Mouse (Mus musculus): ENCODE measurements around the gene Ear10. TPM values are rescaled to one million over a fixed set of nuclear protein-coding genes. Genes with fewer than 3 reads are reported as not detected.
"Not testable (repeated sequence)": the region's sequence is repeated elsewhere in the genome, so short reads cannot be mapped to it uniquely, and the experiment has no call there.

Ear10 gene
- total RNA-seq (2021) = not detected
- long read RNA-seq, experiment 1 = 0 reads
- long read RNA-seq, experiment 2 = 0 reads

DNA sequence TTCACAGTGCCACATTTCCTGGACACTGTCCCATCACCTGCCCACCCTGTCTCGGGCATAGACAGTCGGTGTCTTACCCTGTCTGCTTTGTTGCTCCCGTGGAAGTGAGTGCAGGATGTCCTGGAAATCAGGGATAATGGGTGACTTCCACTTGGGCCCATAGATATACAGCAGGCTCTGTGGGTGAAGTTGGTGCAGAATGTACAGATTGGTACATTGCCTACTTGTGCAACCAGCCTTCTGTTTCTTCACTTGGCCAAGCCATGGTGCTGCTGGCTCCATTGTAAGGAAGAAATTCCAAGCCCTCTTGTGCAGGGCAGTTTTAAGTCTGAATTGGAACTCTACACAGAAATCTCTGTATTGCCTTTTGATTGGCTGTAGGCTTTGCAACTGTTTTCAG is at the start of gene Ear10:
Gene Ear10 (minus strand): TSS at position 101 of the 400 bp plus-strand sequence.
- not testable (repeated sequence) for DNase-seq

DNA sequence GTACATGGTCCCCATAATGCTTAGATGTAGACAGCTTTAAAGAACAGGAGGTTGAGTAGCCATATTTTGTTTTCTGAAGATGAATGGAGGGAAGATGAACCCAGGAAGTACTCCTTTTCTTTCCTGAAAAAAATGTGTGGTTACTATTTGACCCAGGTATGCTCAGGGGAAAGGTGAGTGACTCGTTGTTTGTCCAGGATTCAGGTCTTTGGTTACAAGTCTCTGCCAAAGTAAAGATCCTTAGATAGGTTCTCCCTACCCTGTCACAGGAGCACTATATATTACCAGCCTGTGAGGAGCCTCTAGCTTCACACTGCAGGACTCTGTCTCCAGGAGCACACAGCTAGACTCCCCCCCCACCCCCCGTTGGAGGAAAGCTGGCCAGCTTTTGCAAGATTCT is 33.4 kb upstream of the Ear10 start, which contains the start of gene Ang5:
Gene Ang5 (plus strand): TSS at position 301 of the 400 bp plus-strand sequence.
- DNase-seq = not testable (repeated sequence)

DNA sequence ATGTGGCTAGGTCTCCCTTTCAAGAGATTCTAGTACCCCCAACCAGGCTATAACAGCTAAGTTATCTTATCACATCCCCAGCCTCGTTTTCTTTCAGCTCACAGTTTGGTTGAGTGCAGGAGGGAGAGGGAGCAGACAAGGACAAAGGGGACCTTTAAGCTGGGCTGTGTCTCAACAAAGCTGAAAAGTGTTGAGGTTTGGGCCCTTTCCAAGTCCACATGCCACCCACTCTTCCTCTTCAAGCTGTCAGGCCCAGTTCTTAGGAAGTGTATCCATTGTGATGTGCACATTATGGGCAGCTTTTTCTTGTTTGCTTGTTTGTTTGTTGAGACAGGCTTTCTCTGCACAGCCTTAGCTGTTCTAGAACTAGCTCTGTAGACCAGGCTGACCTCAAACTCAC is 31.7 kb upstream of the Ear10 start:
- DNase-seq = not testable (repeated sequence)

DNA sequence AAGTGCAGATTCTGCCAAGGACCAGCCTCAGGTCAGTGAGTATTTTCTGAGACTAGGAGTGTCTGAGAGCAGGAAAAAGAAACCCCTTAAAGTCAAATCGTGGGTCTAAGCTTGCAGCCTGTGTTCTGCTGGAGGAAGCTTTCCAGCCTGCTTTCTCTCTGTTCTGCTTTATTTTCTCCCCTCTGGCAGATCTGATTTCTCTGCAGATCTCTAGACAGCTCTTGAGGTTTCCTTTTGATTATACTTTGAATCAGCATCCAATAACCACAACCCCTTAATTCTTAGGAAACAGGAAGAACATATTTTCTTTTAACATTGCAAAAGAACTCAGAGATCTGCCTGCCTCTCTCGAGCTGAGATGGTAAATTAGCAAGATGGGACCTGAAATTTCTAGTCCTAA is 30.0 kb upstream of the Ear10 start:
- DNase-seq = not testable (repeated sequence)

DNA sequence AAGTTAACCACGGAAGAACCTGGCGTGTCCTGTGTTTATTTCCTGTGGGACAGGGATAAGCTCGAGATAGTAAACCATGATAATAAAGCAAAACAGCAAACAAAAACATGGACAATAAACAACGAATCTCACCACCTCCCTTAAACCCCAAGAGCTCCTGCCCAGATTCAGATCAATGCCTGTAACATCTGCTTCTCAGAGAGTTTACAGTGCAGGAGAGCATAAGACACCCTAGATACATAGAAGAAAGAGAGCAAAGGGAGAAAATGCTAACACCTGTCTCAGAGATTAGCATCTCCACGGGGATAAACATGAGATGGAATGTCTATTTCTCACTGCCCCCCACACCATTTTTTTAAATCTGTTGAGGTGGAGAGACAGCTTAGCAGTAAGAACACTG is 10.0 kb upstream of the Ear10 start:
- DNase-seq = not testable (repeated sequence)

DNA sequence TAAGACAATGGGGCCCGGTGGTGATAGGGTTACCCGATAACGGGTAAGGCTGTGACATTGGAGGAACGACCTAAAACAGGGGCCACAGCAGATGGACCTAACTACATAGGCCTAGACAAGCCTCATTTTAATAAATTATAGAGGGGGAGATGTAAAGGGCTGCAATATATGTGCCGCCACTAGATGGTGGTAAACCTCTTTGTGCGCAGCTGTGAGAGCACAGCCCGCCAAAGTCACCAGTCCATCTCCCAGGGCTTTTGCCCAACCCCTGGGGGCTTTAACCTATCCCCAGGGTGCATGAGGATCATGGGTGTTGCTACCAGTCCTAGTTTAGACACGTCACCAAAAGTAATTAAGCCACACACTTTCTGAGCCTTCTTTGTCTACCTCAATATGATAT is 9.6 kb upstream of the Ear10 start:
- DNase-seq = peak; percentile 10 to 51

DNA sequence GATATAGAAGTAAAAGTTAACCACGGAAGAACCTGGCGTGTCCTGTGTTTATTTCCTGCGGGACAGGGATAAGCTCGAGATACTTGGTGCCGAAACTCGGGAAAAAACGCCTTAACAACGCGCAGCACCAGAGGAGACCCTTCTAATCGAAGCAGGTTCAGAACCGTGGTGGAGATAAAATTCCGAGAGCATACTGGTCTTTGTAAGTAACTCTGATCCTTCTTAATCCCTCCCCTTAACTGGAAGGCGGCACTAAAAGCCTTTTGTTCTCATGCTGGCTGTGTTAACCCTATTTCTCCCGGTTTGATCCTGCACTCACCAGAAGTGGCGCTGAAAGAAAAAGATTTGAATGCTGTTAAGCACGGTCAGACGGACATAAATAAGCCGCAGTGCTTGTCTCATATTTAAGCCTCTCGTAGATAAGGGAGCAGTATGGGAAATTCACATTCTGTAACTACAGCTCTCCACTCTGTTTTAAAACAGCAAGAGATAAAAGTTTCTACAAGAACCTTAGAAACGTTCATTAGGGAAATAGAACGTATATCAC is 2.1 kb upstream of the Ear10 start:
- not testable (repeated sequence) for DNase-seq

DNA sequence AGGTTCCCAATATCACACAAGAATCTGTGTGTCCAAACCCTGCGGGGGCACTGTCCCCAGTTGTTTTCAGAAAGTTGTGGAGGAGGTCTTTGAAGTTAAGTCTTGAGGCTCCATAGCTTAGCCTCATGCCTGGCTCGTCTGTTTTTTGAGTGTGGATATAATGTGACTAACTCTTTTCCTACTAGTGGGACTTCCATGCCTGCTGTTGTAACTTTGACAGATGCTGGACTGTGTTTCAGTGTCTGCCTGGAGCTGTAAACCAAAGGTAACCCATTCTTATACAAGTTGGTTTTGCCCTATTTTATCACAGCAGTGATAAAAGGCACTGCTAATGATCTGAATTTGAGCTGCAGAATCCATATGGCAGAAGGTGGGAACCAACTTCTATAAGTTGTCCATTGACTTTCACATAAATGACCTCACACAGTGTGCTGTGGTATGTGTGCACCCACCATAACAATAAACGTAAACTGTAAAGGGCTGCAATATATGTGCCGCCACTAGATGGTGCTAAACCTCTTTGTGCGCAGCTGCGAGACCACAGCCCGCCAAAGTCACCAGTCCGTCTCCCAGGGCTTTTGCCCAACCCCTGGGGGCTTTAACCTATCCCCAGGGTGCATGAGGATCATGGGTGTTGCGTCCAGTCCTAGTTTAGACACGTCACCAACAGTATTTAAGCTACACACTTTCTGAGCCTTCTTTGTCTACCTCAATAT is 1.5 kb upstream of the Ear10 start, which contains the start of gene Gm8113:
Gene Gm8113 (plus strand): TSS at position 703 of the 716 bp plus-strand sequence.
- DNase-seq = peak; percentile 44 to 74

DNA sequence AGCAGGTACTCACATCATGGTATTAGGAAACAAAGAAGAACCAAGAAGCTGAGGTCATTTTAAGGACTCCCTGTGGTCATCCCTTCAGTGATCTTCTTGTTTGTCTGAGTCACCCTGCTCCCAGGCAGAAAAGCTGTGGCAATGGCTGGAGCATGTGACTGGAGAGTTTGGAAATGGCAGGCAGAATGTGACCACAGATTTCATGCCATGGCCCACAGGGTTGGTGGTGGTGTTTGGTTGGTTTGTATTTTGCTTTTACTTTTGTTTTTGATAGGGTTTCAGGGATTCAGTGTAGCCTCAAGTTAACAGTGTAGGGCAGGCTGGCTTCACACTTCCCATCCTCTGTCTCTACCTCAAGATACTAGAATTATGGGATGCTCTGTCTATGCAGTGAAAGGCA is 5.1 kb downstream of the Ear10 start:
- DNase-seq = not testable (repeated sequence)

DNA sequence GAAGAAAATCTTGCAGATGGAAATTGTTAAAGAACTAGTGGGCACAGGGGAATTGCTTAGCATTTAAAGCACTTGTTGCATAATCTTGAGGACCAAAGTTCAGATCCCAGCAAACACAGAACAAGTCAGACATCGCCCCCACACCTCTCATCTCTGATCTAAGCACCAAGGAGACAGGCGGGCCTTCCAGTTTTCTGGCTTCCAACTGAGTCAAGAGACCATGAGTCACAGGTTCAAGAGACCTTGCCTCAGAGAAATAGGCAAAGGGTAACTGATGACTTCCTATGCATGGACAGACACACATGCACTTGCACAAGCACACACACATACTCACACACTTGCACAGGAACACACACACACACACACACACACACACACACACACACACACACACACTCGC is 24.8 kb downstream of the Ear10 start:
- DNase-seq = not testable (repeated sequence)

DNA sequence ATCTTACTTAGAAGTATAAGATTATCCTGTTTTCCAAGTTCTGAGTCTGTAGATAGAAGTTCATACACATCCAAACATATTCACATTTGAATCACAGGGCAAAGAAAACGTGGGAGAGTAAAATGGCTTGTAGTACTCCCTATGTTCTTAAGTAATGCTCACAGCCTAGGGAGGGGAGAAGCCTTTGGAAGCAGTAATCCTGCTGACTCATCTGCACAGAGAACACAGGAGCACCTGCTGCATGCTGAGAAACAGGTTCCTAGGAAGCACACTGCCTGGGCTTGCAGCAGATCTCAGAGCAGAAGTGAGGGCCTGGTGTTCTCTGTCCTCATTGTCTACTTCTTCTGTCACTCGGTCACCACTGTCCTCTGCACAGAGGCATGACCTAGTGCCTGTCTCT is 28.0 kb downstream of the Ear10 start:
- DNase-seq = not testable (repeated sequence)

DNA sequence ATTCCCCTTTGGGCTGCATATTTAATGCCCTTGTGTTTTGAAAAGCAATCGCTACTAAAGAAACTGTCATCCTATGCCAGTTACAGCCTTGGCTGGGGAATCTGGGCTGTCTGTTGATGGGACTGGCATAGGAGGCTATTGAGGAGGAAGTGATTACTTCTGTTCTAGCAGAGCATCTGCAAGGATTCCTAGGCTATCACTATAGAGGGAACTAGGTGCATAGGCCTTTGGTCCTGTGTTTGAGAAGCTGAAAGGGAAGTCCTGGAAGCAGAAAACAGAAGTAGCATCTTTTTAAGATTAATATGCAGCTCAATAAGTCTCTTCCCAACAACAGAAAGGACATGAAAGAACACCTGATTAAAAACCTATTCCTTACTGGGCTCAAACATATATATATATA is 32.1 kb downstream of the Ear10 start:
- DNase-seq = not testable (repeated sequence)

DNA sequence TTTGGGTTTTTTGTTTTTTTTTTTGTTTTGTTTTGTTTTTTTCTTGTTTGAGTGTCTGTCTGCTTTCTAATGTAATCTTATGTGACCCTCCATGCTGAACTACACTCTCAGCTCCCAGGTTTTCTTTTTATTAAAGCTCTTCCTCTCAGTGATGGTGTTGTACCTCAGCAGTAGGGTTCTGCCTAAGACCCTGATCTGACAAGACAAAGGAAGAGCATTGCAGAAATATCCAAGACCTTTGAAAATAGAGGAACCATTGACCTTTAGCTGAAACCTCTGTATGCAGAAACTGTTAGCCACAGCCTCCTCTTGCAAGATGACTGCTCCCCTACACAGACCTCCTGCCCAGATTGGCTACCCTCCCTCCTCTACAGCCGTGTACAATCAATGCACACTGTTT is 37.1 kb downstream of the Ear10 start:
- DNase-seq = not testable (repeated sequence)

DNA sequence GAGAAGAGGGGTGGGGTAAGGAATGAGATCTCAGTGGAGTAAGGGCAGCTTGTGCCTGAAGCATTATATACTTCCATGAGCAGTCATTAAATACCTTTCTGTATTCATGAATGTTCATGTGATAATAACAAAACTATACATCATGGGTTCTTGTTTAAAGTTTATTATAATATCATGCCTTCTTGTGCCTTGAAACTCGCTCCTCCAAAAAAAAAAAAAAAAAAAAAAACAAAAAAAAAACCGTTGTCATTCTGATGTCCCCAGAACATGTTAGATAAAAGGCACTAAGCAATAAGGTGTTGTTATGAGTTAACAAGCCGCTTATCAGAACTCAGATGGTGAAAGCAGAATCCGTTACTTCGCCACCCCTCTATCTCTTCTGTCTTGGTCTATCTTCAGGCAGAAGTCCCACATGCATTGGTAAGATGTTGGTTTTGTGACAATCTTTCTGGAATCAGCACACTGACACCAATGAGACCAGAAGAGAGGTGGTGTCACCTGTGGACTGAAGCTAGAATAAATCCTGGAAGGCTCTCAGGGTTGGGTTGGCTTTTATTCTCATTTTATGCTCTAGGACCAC is 43.3 kb downstream of the Ear10 start:
- not testable (repeated sequence) for DNase-seq

DNA sequence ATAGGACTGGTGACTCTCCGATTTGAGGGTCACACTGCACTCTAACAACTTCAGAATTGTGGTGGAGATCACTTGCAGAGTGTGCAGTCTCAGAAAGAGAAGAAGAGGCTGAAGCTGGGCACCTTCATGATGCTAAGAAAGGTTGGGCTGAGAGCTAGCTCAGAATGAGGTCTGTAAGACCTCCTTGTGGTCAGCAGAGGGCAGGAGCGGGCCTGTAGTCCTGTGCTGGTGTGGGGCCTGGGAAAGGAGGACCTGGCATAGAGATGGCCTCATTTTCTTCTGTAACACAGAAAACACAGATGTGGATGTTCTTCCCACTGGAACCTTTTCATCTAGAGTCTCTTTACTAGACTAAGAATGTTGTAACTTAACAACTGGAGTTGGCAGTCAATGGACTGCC is 45.6 kb downstream of the Ear10 start:
- not testable (repeated sequence) for DNase-seq

DNA sequence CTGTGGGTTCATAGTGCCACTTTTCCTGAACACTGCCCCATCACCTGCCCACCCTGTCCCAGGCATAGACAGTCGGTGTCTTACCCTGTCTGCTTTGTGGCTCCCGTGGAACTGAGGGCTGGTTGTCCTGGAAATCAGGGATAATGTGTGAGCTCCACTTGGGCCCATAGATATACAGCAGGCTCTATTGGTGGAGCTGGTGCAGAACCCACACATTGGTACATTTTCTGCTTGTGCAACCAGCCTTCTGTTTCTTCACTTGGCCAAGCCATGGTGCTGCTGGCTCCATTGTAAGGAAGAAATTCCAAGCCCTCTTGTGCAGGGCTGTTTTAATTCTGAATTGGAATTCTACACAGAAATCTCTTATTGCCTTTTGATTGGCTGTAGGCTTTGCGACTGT is 47.9 kb downstream of the Ear10 start, which contains the start of gene Ear1:
Gene Ear1 (minus strand): TSS at position 101 of the 400 bp plus-strand sequence.
- not testable (repeated sequence) for DNase-seq

DNA sequence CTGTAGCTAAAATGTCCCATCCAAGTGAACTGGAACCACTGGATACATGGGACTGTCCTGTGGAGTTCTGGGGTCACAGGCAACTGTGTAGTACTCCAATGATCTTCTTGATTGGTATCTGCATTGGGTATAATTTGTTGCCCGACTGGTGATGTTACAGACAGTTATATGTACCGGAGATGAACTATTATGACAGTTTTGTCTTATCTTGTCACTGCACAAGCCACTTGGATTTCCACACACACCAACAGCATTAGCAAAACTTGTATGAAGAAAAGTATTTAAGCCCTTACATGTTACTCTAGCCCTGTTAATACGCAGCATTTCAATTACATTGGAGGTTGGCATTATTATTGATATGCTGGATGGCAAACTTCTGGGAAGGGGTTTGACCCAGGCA is 48.5 kb downstream of the Ear10 start:
- DNase-seq = not testable (repeated sequence)

Other genes with a start within 250 kb of the Ear10 start
- not detected for gene Gm8165, start 246.4 kb downstream of the Ear10 start, total RNA-seq (2021)
- gene Gm7324, start 225.7 kb downstream of the Ear10 start, total RNA-seq (2021) = 1 to 10 TPM; 1.1 to 1.2 TPM
- gene Gm16506, start 196.1 kb downstream of the Ear10 start, total RNA-seq (2021) = not detected
- not detected for gene Gm6526, start 175.7 kb downstream of the Ear10 start, total RNA-seq (2021)
- gene Gm8180, start 138.8 kb downstream of the Ear10 start, total RNA-seq (2021) = not detected
- gene Ear1, start 48.0 kb downstream of the Ear10 start, total RNA-seq (2021) = not detected
- 1 to 10 TPM; 4.2 to 4.5 TPM for gene Gm8113, start 1.8 kb upstream of the Ear10 start, total RNA-seq (2021)
- not detected for gene Ang5, start 33.5 kb upstream of the Ear10 start, total RNA-seq (2021)
- not detected for gene Ang6, start 78.7 kb upstream of the Ear10 start, total RNA-seq (2021)
- gene Ear2, start 179.1 kb upstream of the Ear10 start, total RNA-seq (2021) = under 1 TPM; 0.41 to 0.52 TPM
- not detected for gene Gm3327, start 200.3 kb upstream of the Ear10 start, total RNA-seq (2021)